Mouse (Mus musculus): ENCODE data around the gene Bub1. TPM values are rescaled to one million over a fixed set of nuclear protein-coding genes. Genes with fewer than 3 reads are reported as not detected.

Bub1 gene
- polyA plus RNA-seq, 1 experiment from 2014 or later, result 23.2 TPM

GRCm38 (mm10) chr2:127754113-127754512, 77.6 kb downstream of the Bub1 start:
- Histone ChIP-seq H3K9ac (ENCODE audit: low read length) (no peak overlapping the region), H3K27ac (replicated peaks in 1 of 2; ENCODE audit: control insufficient read depth in 1 of 2, insufficient read depth in 1 of 2, low read depth in 2 of 2, low read length in 2 of 2) (no peak overlapping the region), H3K27me3 (ENCODE audit: control insufficient read depth, insufficient read depth, low read length) (no peaks in the 10 kb centered on the region), H3K4me3 (ENCODE audit: control insufficient read depth in 1 of 2, insufficient read depth in 1 of 2, low read depth in 1 of 2, low read length in 2 of 2) (no peak overlapping the region), H3K4me2 (ENCODE audit: low read length) (no peak overlapping the region), H3K9me3 (ENCODE audit: control insufficient read depth, low read length) (no peaks in the 10 kb centered on the region), H3K36me3 (ENCODE audit: control insufficient read depth, insufficient read depth, low read length) (no peaks in the 10 kb centered on the region), H3K4me1 (ENCODE audit: control insufficient read depth in 2 of 2, insufficient read depth in 2 of 2, low read length in 2 of 2) (peaks cover 0 to 8% of the 10 kb centered on the region in 2 experiments; a peak in 2 of 4 replicates)
- 86% methylated on average over 4 of the region's 4 CpGs for WGBS
- no peak for ATAC-seq (ENCODE audit: insufficient number of reproducible peaks, insufficient read depth, low FRiP score, low read depth)

- no peaks in the 10 kb centered on the region for H3K4me1 ChIP-seq (ENCODE audit: control insufficient read depth in 2 of 2, insufficient read depth in 2 of 2, low read length in 2 of 2)
- no peak for ATAC-seq (ENCODE audit: insufficient number of reproducible peaks, insufficient read depth, low FRiP score, low read depth)
- no peaks in the 10 kb centered on the region for H3K9me3 ChIP-seq (ENCODE audit: control insufficient read depth, low read length)
- no peak overlapping the region for H3K4me3 ChIP-seq (ENCODE audit: control insufficient read depth in 1 of 2, insufficient read depth in 1 of 2, low read depth in 1 of 2, low read length in 2 of 2)
- H3K9ac ChIP-seq (ENCODE audit: low read length), result no peak overlapping the region
- WGBS, result 67% methylated on average over 11 of the region's 11 CpGs
- H3K27me3 ChIP-seq (ENCODE audit: control insufficient read depth, insufficient read depth, low read length), result no peaks in the 10 kb centered on the region
- no peak overlapping the region for H3K4me2 ChIP-seq (ENCODE audit: low read length)
- no peak overlapping the region for H3K27ac ChIP-seq (replicated peaks in 1 of 2; ENCODE audit: control insufficient read depth in 1 of 2, insufficient read depth in 1 of 2, low read depth in 2 of 2, low read length in 2 of 2)
- H3K36me3 ChIP-seq (ENCODE audit: control insufficient read depth, insufficient read depth, low read length), result no peaks in the 10 kb centered on the region
Observed at GRCm38 (mm10) chr2:127751849-127752610, 79.6 kb downstream of the Bub1 start.

Other genes with a start within 250 kb of the Bub1 start
- gene Zfp661, start 244.8 kb downstream of the Bub1 start, polyA plus RNA-seq (2014; fragmentation: Nextera tagmentation; extraction: Ambion mirVana), result 1.8 and 2.4 TPM in 2 replicates
- gene Mrps5, start 244.6 kb downstream of the Bub1 start, polyA plus RNA-seq (2014; fragmentation: Nextera tagmentation; extraction: Ambion mirVana), result 122 and 132 TPM in 2 replicates
- 2.1 and 2.6 TPM in 2 replicates for gene Mal, start 175.2 kb downstream of the Bub1 start, polyA plus RNA-seq (2014; fragmentation: Nextera tagmentation; extraction: Ambion mirVana)
- gene Mall, start 101.9 kb downstream of the Bub1 start, polyA plus RNA-seq (2014; fragmentation: Nextera tagmentation; extraction: Ambion mirVana), result 7.2 and 8.3 TPM in 2 replicates
- gene Nphp1, start 43.0 kb downstream of the Bub1 start, polyA plus RNA-seq (2014; fragmentation: Nextera tagmentation; extraction: Ambion mirVana), result 16.1 and 17.3 TPM in 2 replicates
- gene Mtln, start 39.4 kb downstream of the Bub1 start, polyA plus RNA-seq (2014; fragmentation: Nextera tagmentation; extraction: Ambion mirVana), result 47.7 and 50.4 TPM in 2 replicates
- gene Acoxl, start 7.0 kb upstream of the Bub1 start, polyA plus RNA-seq (2014; fragmentation: Nextera tagmentation; extraction: Ambion mirVana), result 0.19 and 0.26 TPM in 2 replicates